8 mouse cellular contexts compared by ENCODE assay signal in genomic region chr11:120783426-120784063, GRCm38 (mm10). TPM values are rescaled to one million over a fixed set of nuclear protein-coding genes. Genes with fewer than 3 reads are reported as not detected.
A peak's percentile ranks its signal among the peaks of the same experiment; 100 is the strongest.
DNase-seq lines count a peak whose midpoint lies in the region; ATAC-seq and TF ChIP-seq lines count a peak whose summit lies in the region.

No protein-coding gene starts in this region.

- no peak for TF ChIP-seq POLR2A in cerebellum, adult 2 months (IDR thresholded peaks at IDR 0.05; ENCODE audit: borderline replicate concordance, insufficient read depth, low read length)
- no peak for TF ChIP-seq POLR2A in myocyte (IDR thresholded peaks at IDR 0.05; ENCODE audit: insufficient read length, low read depth)

- peak overlapping the region; percentile 76 for H3ac ChIP-seq in myocyte (ENCODE audit: control insufficient read depth, insufficient read length)

- peaks cover 17% of the 10 kb centered on the region for H3K79me2 ChIP-seq in myocyte (ENCODE audit: control insufficient read depth, insufficient read depth)

- ATAC-seq in intestine, embryonic 15.5 days: peak; percentile 16; the same call in 1 of the 2 replicates

- DNase-seq in cerebellum, adult 2 months: peak; percentile 54 to 55
- no peak for DNase-seq in cerebellum, adult 8-10 months
- peak; percentile 22 for DNase-seq in urinary bladder, postnatal 14 days (ENCODE audit: low spot score)
- DNase-seq in urinary bladder, adult 2 months (ENCODE audit: low spot score): no peak
- no peak for DNase-seq in ovary, adult 18-20 months (ENCODE audit: low spot score)
- no peak for DNase-seq in urinary bladder, postnatal 4 days (ENCODE audit: low spot score in 2 of 2)

- peaks cover 30% of the 10 kb centered on the region for H3K36me3 ChIP-seq in intestine, embryonic 15.5 days
- H3K36me3 ChIP-seq in myocyte (ENCODE audit: control insufficient read depth, insufficient read depth): peaks cover 11% of the 10 kb centered on the region

- H3K9ac ChIP-seq in intestine, embryonic 15.5 days: peak overlapping the region; percentile 95

- no peak for TF ChIP-seq CTCF in cerebellum, adult 2 months (IDR thresholded peaks at IDR 0.05; ENCODE audit: borderline replicate concordance, insufficient read depth, low read depth, low read length)

- H3K27ac ChIP-seq in cerebellum, adult 2 months (ENCODE audit: insufficient read depth, low read length): peak overlapping the region; percentile 91
- H3K27ac ChIP-seq in intestine, embryonic 15.5 days: peak overlapping the region; percentile 79

- no peaks in the 10 kb centered on the region for H3K27me3 ChIP-seq in cerebellum, adult 2 months (ENCODE audit: control insufficient read depth, insufficient read depth, low read length)
- H3K27me3 ChIP-seq in intestine, embryonic 15.5 days (replicated peaks): no peaks in the 10 kb centered on the region
- H3K27me3 ChIP-seq in myocyte (ENCODE audit: control insufficient read depth, insufficient read depth, insufficient read length): no peaks in the 10 kb centered on the region

- peak overlapping the region; percentile 94 for H3K4me2 ChIP-seq in intestine, embryonic 15.5 days (replicated peaks)
- peak overlapping the region; percentile 91 for H3K4me2 ChIP-seq in myocyte (ENCODE audit: low read depth)

- WGBS in cerebellum, adult 2 months: under 1% methylated on average over 42 of the region's 42 CpGs
- 1% methylated on average over 42 of the region's 42 CpGs for WGBS in intestine, embryonic 15.5 days

- peaks cover 21% of the 10 kb centered on the region for H3K4me1 ChIP-seq in cerebellum, adult 2 months (ENCODE audit: control insufficient read depth, insufficient read depth, low read length)
- H3K4me1 ChIP-seq in intestine, embryonic 15.5 days (replicated peaks): peaks cover 15% of the 10 kb centered on the region

- no peaks in the 10 kb centered on the region for H3K9me3 ChIP-seq in intestine, embryonic 15.5 days

- H3K4me3 ChIP-seq in cerebellum, adult 2 months (replicated peaks; ENCODE audit: insufficient read depth, low read depth, low read length): peak overlapping the region; percentile 77
- peak overlapping the region; percentile 95 for H3K4me3 ChIP-seq in intestine, embryonic 15.5 days (replicated peaks)
- peak overlapping the region; percentile 39 for H3K4me3 ChIP-seq in myocyte

TF ChIP-seq in myocyte, 11 proteins besides CTCF, POLR2A, EP300 and RAD21:
- TF ChIP-seq MYOG (IDR thresholded peaks at IDR 0.05; ENCODE audit: control insufficient read depth in 1 of 3, insufficient read depth in 1 of 3, insufficient read length in 2 of 3, low read depth in 2 of 3) (peak in 1 of 3 experiments; percentile 13), POLR2AphosphoS2 (IDR thresholded peaks at IDR 0.05; ENCODE audit: insufficient read length, low read depth) (no peak)

RNA-seq across cellular contexts. Expression of gene Rfng, which starts 0.5 kb away (rescaled TPM):
- 106 and 113 TPM in 2 replicates for polyA plus RNA-seq in cerebellum, adult 2 months (2012; rRNA removed)
- polyA plus RNA-seq in urinary bladder, adult 2 months (2012; rRNA removed): 25.7 and 27.4 TPM in 2 replicates
- 33.1 and 36.5 TPM in 2 replicates for polyA plus RNA-seq in intestine, embryonic 15.5 days (2015; fragmentation: Nextera tagmentation; extraction: Ambion mirVana)
- 19.7 TPM for polyA plus RNA-seq in myocyte (2012; fragmentation: generic; extraction: Trizol)

RNA-seq across cellular contexts. Expression of gene Gps1, which starts 0.5 kb away (rescaled TPM):
- 238 and 248 TPM in 2 replicates for polyA plus RNA-seq in cerebellum, adult 2 months (2012; rRNA removed)
- 119 and 149 TPM in 2 replicates for polyA plus RNA-seq in urinary bladder, adult 2 months (2012; rRNA removed)
- 170 and 184 TPM in 2 replicates for polyA plus RNA-seq in intestine, embryonic 15.5 days (2015; fragmentation: Nextera tagmentation; extraction: Ambion mirVana)
- polyA plus RNA-seq in myocyte (2012; fragmentation: generic; extraction: Trizol): 179 TPM

RNA-seq across cellular contexts. Expression of gene Dus1l, which starts 12.7 kb away (rescaled TPM):
- polyA plus RNA-seq in cerebellum, adult 2 months (2012; rRNA removed): 47.4 and 52.3 TPM in 2 replicates
- polyA plus RNA-seq in urinary bladder, adult 2 months (2012; rRNA removed): 36.1 and 39.1 TPM in 2 replicates
- polyA plus RNA-seq in intestine, embryonic 15.5 days (2015; fragmentation: Nextera tagmentation; extraction: Ambion mirVana): 76.5 and 82.1 TPM in 2 replicates
- polyA plus RNA-seq in myocyte (2012; fragmentation: generic; extraction: Trizol): 58.3 TPM

RNA-seq across cellular contexts. Expression of gene Hmga1b, which starts 21.0 kb away (rescaled TPM):
- 2.5 and 3.1 TPM in 2 replicates for polyA plus RNA-seq in cerebellum, adult 2 months (2012; rRNA removed)
- polyA plus RNA-seq in urinary bladder, adult 2 months (2012; rRNA removed): 1.7 and 2.1 TPM in 2 replicates
- polyA plus RNA-seq in intestine, embryonic 15.5 days (2015; fragmentation: Nextera tagmentation; extraction: Ambion mirVana): 6.8 and 10.3 TPM in 2 replicates
- 130 TPM for polyA plus RNA-seq in myocyte (2012; fragmentation: generic; extraction: Trizol)

RNA-seq across cellular contexts. Expression of gene Fasn, which starts 40.8 kb away (rescaled TPM):
- 246 and 274 TPM in 2 replicates for polyA plus RNA-seq in cerebellum, adult 2 months (2012; rRNA removed)
- 187 and 188 TPM in 2 replicates for polyA plus RNA-seq in urinary bladder, adult 2 months (2012; rRNA removed)
- 48.8 and 54.3 TPM in 2 replicates for polyA plus RNA-seq in intestine, embryonic 15.5 days (2015; fragmentation: Nextera tagmentation; extraction: Ambion mirVana)
- 226 TPM for polyA plus RNA-seq in myocyte (2012; fragmentation: generic; extraction: Trizol)

Comparison
In these comparisons a context has a peak if more than half of its experiments do, and no peak if none do; other contexts are left out.
1. DNase-seq: peak in cerebellum, adult 2 months (2 of 2) and urinary bladder, postnatal 14 days (single experiment); none in cerebellum, adult 8-10 months (single experiment), urinary bladder, adult 2 months (single experiment), ovary, adult 18-20 months (single experiment) and urinary bladder, postnatal 4 days (0 of 2).
2. H3K4me3 ChIP-seq: peak in every context shown above with its lines; median percentile 95 in intestine, embryonic 15.5 days; 77 in cerebellum, adult 2 months; 39 in myocyte.